Mouse (Mus musculus) cortical plate, adult 2 months (tissue): ENCODE data around the gene Sf3a2.

Source experiments
- CTCF ChIP-seq: fragments of 200-500 bp; IDR thresholded peaks from 2 replicates; pipeline ENCODE4 v1.5.1; 2011; ENCODE audit warnings: mild to moderate bottlenecking, control low read depth, low read length; ENCODE audit not compliant: insufficient read depth; ENCODE audit errors: extremely low read depth
- POLR2A ChIP-seq: fragments of 200-500 bp; IDR thresholded peaks from 2 replicates; pipeline ENCODE4 v1.6.1; 2011; ENCODE audit warnings: mild to moderate bottlenecking, low read length, control low read depth; ENCODE audit not compliant: insufficient read depth; ENCODE audit errors: extremely low read depth

DNA sequence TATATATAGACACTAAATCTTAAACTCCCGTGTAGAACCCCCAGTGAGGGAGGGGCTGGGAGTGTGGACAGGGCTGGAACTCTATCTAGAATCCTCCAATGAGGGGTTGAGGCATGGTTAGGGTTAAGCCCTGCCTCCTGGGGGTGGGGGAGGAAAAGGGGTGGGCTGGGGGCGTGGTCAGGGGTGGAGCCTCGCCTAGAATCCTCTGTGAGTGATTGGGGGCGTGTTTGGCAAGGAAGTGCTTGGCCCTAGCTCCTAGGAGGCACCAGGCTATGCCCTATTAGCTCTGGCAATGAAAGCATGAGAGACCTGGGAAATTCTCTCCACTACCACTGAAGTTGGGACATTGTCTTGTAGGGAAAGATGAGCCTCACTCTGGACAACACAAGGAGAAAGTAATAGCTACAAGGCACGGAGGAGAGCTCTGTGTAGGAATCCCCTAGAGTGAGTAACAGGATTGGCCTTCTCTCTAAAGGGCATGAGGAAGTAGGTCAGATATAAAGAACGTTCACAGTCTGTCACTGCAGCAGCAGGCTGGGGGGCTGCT is 45.8 kb upstream of the Sf3a2 start:
- no peak for TF ChIP-seq CTCF
- TF ChIP-seq POLR2A, result no peak
